Mouse (Mus musculus) MEL (cell line): ENCODE data around the gene Artn. TPM values are rescaled to one million over a fixed set of nuclear protein-coding genes. Genes with fewer than 3 reads are reported as not detected.
A peak's percentile ranks its signal among the peaks of the same experiment; 100 is the strongest.

Source experiments
- DNase-seq: peaks from one replicate; pipeline ENCODE4 v3.0.0; 2011; ENCODE audit warnings: low read depth, low spot score
- H3K27ac ChIP-seq: 2 replicates; pipeline ENCODE4 v1.5.1; 2012; ENCODE audit warnings: low read depth, mild to moderate bottlenecking, control low read depth, low read length, moderate library complexity; ENCODE audit not compliant: control insufficient read depth
- H3K27me3 ChIP-seq, 2 experiments: fragments of 150-350 bp in 1 of 2; sonication (generic) in 1 of 2; 2 replicates each; pipeline ENCODE4 v1.6.1; 2012; ENCODE audit warnings: low read length in 2 of 2, mild to moderate bottlenecking in 2 of 2, improper control_type of control experiment in 1 of 2, moderate library complexity in 1 of 2; ENCODE audit not compliant: insufficient read depth in 2 of 2, control insufficient read depth in 1 of 2
- H3K36me3 ChIP-seq, 2 experiments: 2 replicates each; pipeline ENCODE4 v1.6.1; 2012 to 2014; ENCODE audit warnings: low read length in 2 of 2, improper control_type of control experiment in 1 of 2, inconsistent platforms in 1 of 2, mild to moderate bottlenecking in 1 of 2; ENCODE audit not compliant: insufficient read depth in 2 of 2, control insufficient read depth in 1 of 2
- H3K4me1 ChIP-seq, 2 experiments: fragments of 150-350 bp in 1 of 2; sonication (generic) in 1 of 2; 2 replicates each; pipeline ENCODE4 v1.6.1; 2012; ENCODE audit warnings: low read length in 2 of 2, improper control_type of control experiment in 1 of 2, mild to moderate bottlenecking in 1 of 2; ENCODE audit not compliant: insufficient read depth in 2 of 2, control insufficient read depth in 1 of 2
- H3K4me3 ChIP-seq, 2 experiments: fragments of 150-350 bp in 1 of 2; sonication (generic) in 1 of 2; 2 replicates each; pipeline ENCODE4 v1.5.1; 2012; ENCODE audit warnings: low read depth in 2 of 2, low read length in 2 of 2, mild to moderate bottlenecking in 2 of 2, moderate library complexity in 2 of 2, control low read depth in 1 of 2, improper control_type of control experiment in 1 of 2; ENCODE audit not compliant: control insufficient read depth in 1 of 2, insufficient read depth in 1 of 2
- H3K79me2 ChIP-seq: 2 replicates; pipeline ENCODE4 v1.6.1; 2012; ENCODE audit warnings: mild to moderate bottlenecking, low read length, moderate library complexity; ENCODE audit not compliant: control insufficient read depth, poor library complexity, insufficient read depth
- H3K9ac ChIP-seq: 2 replicates; pipeline ENCODE4 v1.6.1; 2012; ENCODE audit warnings: low read depth, mild to moderate bottlenecking, control low read depth, low read length, moderate library complexity; ENCODE audit not compliant: control insufficient read depth, poor library complexity, severe bottlenecking
- H3K9me3 ChIP-seq: fragments of 150-350 bp; sonication (generic); replicated peaks from 2 replicates; pipeline ENCODE4 v1.6.1; 2012; ENCODE audit warnings: mild to moderate bottlenecking, low read length, improper control_type of control experiment, moderate library complexity; ENCODE audit not compliant: insufficient read depth
- BHLHE40 ChIP-seq: IDR thresholded peaks from 2 replicates; pipeline ENCODE4 v1.6.1; 2012; ENCODE audit warnings: low read depth, mild to moderate bottlenecking, inconsistent platforms, low read length, improper control_type of control experiment, borderline replicate concordance
- CHD1 ChIP-seq: IDR thresholded peaks from 2 replicates; pipeline ENCODE4 v1.6.1; 2012; ENCODE audit warnings: low read depth, mild to moderate bottlenecking, inconsistent platforms, low read length, improper control_type of control experiment
- CHD2 ChIP-seq: IDR thresholded peaks from 2 replicates; pipeline ENCODE4 v1.6.1; 2011; ENCODE audit warnings: low read length, improper control_type of control experiment
- CTCF ChIP-seq, 3 experiments: IDR thresholded peaks in 2 of 3; conservative IDR thresholded peaks in 1 of 3; 2 replicates each; pipeline ENCODE4 v1.5.1; 2011 to 2012; ENCODE audit warnings: low read length in 3 of 3, low read depth in 2 of 3, mild to moderate bottlenecking in 2 of 3, improper control_type of control experiment in 1 of 3, inconsistent platforms in 1 of 3, mixed read lengths in 1 of 3, moderate library complexity in 1 of 3; ENCODE audit not compliant: control insufficient read depth in 1 of 3, insufficient read depth in 1 of 3, poor library complexity in 1 of 3, severe bottlenecking in 1 of 3
- E2F4 ChIP-seq: IDR thresholded peaks from 2 replicates; pipeline ENCODE4 v1.6.1; 2011; ENCODE audit warnings: low read depth, low read length, improper control_type of control experiment, borderline replicate concordance
- ELF1 ChIP-seq: IDR thresholded peaks from 2 replicates; pipeline ENCODE4 v1.6.1; 2014; ENCODE audit warnings: low read depth, mild to moderate bottlenecking, inconsistent platforms, low read length, improper control_type of control experiment, moderate library complexity
- ETS1 ChIP-seq: IDR thresholded peaks from 2 replicates; pipeline ENCODE4 v1.6.1; 2012; ENCODE audit warnings: low read depth, mild to moderate bottlenecking, inconsistent platforms, low read length, improper control_type of control experiment, moderate library complexity
- GABPA ChIP-seq: IDR thresholded peaks from 2 replicates; pipeline ENCODE4 v1.6.1; 2012; ENCODE audit warnings: low read depth, mild to moderate bottlenecking, inconsistent platforms, low read length, improper control_type of control experiment, moderate library complexity
- GATA1 ChIP-seq: IDR thresholded peaks from 2 replicates; pipeline ENCODE4 v1.6.1; 2011; ENCODE audit warnings: low read depth, low read length, improper control_type of control experiment
- JUND ChIP-seq: IDR thresholded peaks from 2 replicates; pipeline ENCODE4 v1.6.1; 2011; ENCODE audit warnings: low read depth, mild to moderate bottlenecking, improper control_type of control experiment, low read length
- KAT2A ChIP-seq: conservative IDR thresholded peaks from 2 replicates; pipeline ENCODE4 v1.6.1; 2012; ENCODE audit warnings: low read depth, low read length, improper control_type of control experiment, inconsistent platforms
- MAFK ChIP-seq: IDR thresholded peaks from 2 replicates; pipeline ENCODE4 v1.6.1; 2011; ENCODE audit warnings: low read depth, mild to moderate bottlenecking, low read length, improper control_type of control experiment, borderline replicate concordance
- MAZ ChIP-seq: IDR thresholded peaks from 2 replicates; pipeline ENCODE4 v1.6.1; 2012; ENCODE audit warnings: low read depth, mild to moderate bottlenecking, inconsistent platforms, low read length, improper control_type of control experiment
- MEF2A ChIP-seq: IDR thresholded peaks from 2 replicates; pipeline ENCODE4 v1.6.1; 2014; ENCODE audit warnings: low read depth, mild to moderate bottlenecking, inconsistent platforms, low read length, improper control_type of control experiment; ENCODE audit not compliant: poor library complexity, insufficient replicate concordance, severe bottlenecking; ENCODE audit errors: extremely low read depth
- MYC ChIP-seq: IDR thresholded peaks from 2 replicates; pipeline ENCODE4 v1.6.1; 2011; ENCODE audit warnings: low read depth, mild to moderate bottlenecking, low read length, improper control_type of control experiment, moderate library complexity
- NELFE ChIP-seq: IDR thresholded peaks from 2 replicates; pipeline ENCODE4 v1.6.1; 2011; ENCODE audit warnings: low read depth, low read length, improper control_type of control experiment
- NRF1 ChIP-seq: IDR thresholded peaks from 2 replicates; pipeline ENCODE4 v1.6.1; 2014; ENCODE audit warnings: low read depth, mild to moderate bottlenecking, inconsistent platforms, low read length, improper control_type of control experiment, moderate library complexity; ENCODE audit not compliant: poor library complexity, insufficient read depth, severe bottlenecking
- POLR2AphosphoS5 ChIP-seq: IDR thresholded peaks from 2 replicates; pipeline ENCODE4 v1.6.1; 2012; ENCODE audit warnings: low read depth, borderline replicate concordance, mild to moderate bottlenecking, inconsistent platforms, low read length, moderate library complexity, mixed read lengths
- RAD21 ChIP-seq: IDR thresholded peaks from 2 replicates; pipeline ENCODE4 v1.6.1; 2011; ENCODE audit warnings: mild to moderate bottlenecking, low read depth, low read length, improper control_type of control experiment
- RCOR1 ChIP-seq: IDR thresholded peaks from 2 replicates; pipeline ENCODE4 v1.6.1; 2012; ENCODE audit warnings: low read depth, mild to moderate bottlenecking, inconsistent platforms, low read length, improper control_type of control experiment
- SMC3 ChIP-seq: IDR thresholded peaks from 2 replicates; pipeline ENCODE4 v1.6.1; 2011; ENCODE audit warnings: low read depth, low read length, improper control_type of control experiment
- TAL1 ChIP-seq: IDR thresholded peaks from 2 replicates; pipeline ENCODE4 v1.6.1; 2012; ENCODE audit warnings: mild to moderate bottlenecking, inconsistent platforms, low read length, moderate library complexity, mixed read lengths
- UBTF ChIP-seq: IDR thresholded peaks from 2 replicates; pipeline ENCODE4 v1.6.1; 2012; ENCODE audit warnings: low read depth, mild to moderate bottlenecking, inconsistent platforms, low read length, improper control_type of control experiment, moderate library complexity, borderline replicate concordance; ENCODE audit not compliant: insufficient read depth
- USF1 ChIP-seq: IDR thresholded peaks from 2 replicates; pipeline ENCODE4 v1.6.1; 2014; ENCODE audit warnings: low read depth, mild to moderate bottlenecking, inconsistent platforms, low read length, improper control_type of control experiment, moderate library complexity
- USF2 ChIP-seq, 2 experiments: IDR thresholded peaks; 2 replicates each; pipeline ENCODE4 v1.6.1; 2011 to 2012; ENCODE audit warnings: improper control_type of control experiment in 2 of 2, low read length in 2 of 2, borderline replicate concordance in 1 of 2, inconsistent platforms in 1 of 2, low read depth in 1 of 2, mild to moderate bottlenecking in 1 of 2; ENCODE audit not compliant: insufficient read depth in 1 of 2
- ZMIZ1 ChIP-seq: IDR thresholded peaks from 2 replicates; pipeline ENCODE4 v1.6.1; 2012; ENCODE audit warnings: low read depth, mild to moderate bottlenecking, inconsistent platforms, low read length, improper control_type of control experiment, moderate library complexity
- polyA plus RNA-seq, 2 experiments: library from polyadenylated mRNA; stranded (reverse) in 1 of 2; unstranded in 1 of 2; fragments of >175 nt in 1 of 2; fragments of >200 nt in 1 of 2; gene quantifications; 2 replicates each; pipeline versions ENCODE4 v1.2.1 to v1.2.4; 2012; ENCODE audit warnings: low replicate concordance in 2 of 2, low read depth in 1 of 2; ENCODE audit not compliant: insufficient read length in 2 of 2, insufficient read depth in 1 of 2, missing spikeins in 1 of 2
- total RNA-seq: library from RNA; depleted of rRNA; stranded (reverse); fragments of 300-350 nt; gene quantifications from 2 replicates; pipeline ENCODE4 v1.2.3, GENCODE M21; 2012

The Artn gene
- total and polyA plus RNA-seq, 3 experiments: 0.08 to 0.21 TPM; not detected in 1

GRCm38 (mm10) chr4:117936964-117937363 lies 7.4 kb upstream of the Artn start:
- TF ChIP-seq RAD21: peak; percentile 4
- TF ChIP-seq E2F4: no peak
- TF ChIP-seq, all 39 proteins: peak for 1
- no peaks in the 10 kb centered on the region for H3K36me3 ChIP-seq
- H3K27ac ChIP-seq: no peak overlapping the region
- H3K27me3 ChIP-seq: no peaks in the 10 kb centered on the region
- no peak overlapping the region for H3K4me3 ChIP-seq
- H3K9ac ChIP-seq: no peak overlapping the region
- H3K9me3 ChIP-seq: no peaks in the 10 kb centered on the region
- H3K4me1 ChIP-seq: no peaks in the 10 kb centered on the region
- DNase-seq: no peak
- H3K79me2 ChIP-seq: no peaks in the 10 kb centered on the region

DNA sequence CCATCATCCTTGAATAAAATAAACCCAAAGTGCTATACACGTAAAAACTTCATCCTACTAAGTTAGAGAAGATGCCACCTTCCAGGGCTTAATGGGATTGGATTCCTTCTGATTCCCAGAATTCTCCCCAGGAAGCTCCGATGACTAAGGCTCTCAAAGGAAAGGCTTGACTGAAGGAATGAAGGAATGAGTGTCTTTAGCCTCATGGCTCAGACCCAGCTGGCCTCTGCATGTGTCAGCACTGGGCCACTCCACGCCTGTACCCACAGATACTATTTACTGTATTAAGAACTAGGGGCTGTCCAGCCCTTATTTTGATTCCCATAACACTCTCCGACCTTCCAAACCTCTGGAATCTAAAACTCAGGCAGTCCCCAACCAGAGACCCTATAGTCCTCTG lies 4.5 kb upstream of the Artn start:
- Histone ChIP-seq H3K36me3 (peaks cover 0 to 2% of the 10 kb centered on the region in 2 experiments; a peak in 1 of 4 replicates), H3K4me1 (peaks cover 0 to 3% of the 10 kb centered on the region in 2 experiments; a peak in 2 of 4 replicates), H3K79me2 (no peaks in the 10 kb centered on the region), H3K9ac (no peak overlapping the region), H3K27me3 (no peaks in the 10 kb centered on the region), H3K4me3 (no peak overlapping the region), H3K27ac (no peak overlapping the region), H3K9me3 (no peaks in the 10 kb centered on the region)
- no peak for DNase-seq
- TF ChIP-seq NELFE (no peak), RCOR1 (no peak), BHLHE40 (no peak), ZMIZ1 (no peak), KAT2A (no peak), CHD2 (no peak), E2F4 (no peak), ETS1 (no peak), ELF1 (no peak), TAL1 (no peak), GABPA (no peak)

DNA sequence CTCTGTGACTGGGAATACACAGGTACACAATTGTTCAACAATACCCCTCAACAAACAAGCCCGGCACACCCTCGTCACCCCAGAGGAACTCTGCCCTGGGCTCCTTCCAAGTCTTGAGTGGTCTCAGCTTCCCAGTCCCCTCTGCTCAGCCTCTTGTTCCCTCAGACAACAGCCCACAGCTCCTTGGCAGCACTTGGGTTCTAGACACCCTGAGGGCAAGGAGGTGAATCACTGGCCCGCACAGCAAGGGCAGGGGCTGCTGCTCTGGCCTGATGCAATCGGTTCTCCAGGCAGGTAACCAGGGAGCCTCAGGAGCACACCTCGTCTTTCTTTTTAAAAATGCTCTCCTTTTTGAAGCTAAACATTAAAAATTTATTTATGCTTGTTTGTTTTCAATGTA lies 3.7 kb upstream of the Artn start:
- no peaks in the 10 kb centered on the region for H3K79me2 ChIP-seq
- no peak overlapping the region for H3K9ac ChIP-seq
- peaks cover 0 to 9% of the 10 kb centered on the region in 2 experiments; a peak in 2 of 4 replicates for H3K4me1 ChIP-seq
- no peaks in the 10 kb centered on the region for H3K27me3 ChIP-seq
- no peak overlapping the region for H3K27ac ChIP-seq
- no peak overlapping the region for H3K4me3 ChIP-seq
- no peak for DNase-seq
- no peaks in the 10 kb centered on the region for H3K9me3 ChIP-seq
- H3K36me3 ChIP-seq: peaks cover 0 to 7% of the 10 kb centered on the region in 2 experiments; a peak in 1 of 4 replicates
- no peak for TF ChIP-seq POLR2AphosphoS5
- TF ChIP-seq USF2 (IDR thresholded peaks at IDR 0.05; ENCODE audit: borderline replicate concordance in 1 of 2, insufficient read depth in 1 of 2, low read depth in 1 of 2, low read length in 2 of 2): no peak
- no peak for TF ChIP-seq BHLHE40
- no peak for TF ChIP-seq MAZ
- no peak for TF ChIP-seq MYC
- no peak for TF ChIP-seq NRF1
- no peak for TF ChIP-seq UBTF
- TF ChIP-seq CHD1: no peak
- no peak for TF ChIP-seq USF1
- no peak for TF ChIP-seq MAFK
- TF ChIP-seq RCOR1: no peak
- no peak for TF ChIP-seq CHD2
- TF ChIP-seq JUND: no peak
- no peak for TF ChIP-seq GATA1
- no peak for TF ChIP-seq MEF2A
- no peak for TF ChIP-seq CTCF (IDR thresholded peaks at IDR 0.05 in 2 of 3, conservative IDR thresholded peaks at IDR 0.05 in 1 of 3; ENCODE audit: control insufficient read depth in 1 of 3, insufficient read depth in 1 of 3, low read depth in 2 of 3, low read length in 3 of 3, poor library complexity in 1 of 3, severe bottlenecking in 1 of 3)
- no peak for TF ChIP-seq SMC3
- no peak for TF ChIP-seq KAT2A
